Mouse (Mus musculus) kidney, adult 8-10 months (tissue): ENCODE data around the gene Ldhb.
"Not testable (repeated sequence)": the region's sequence is repeated elsewhere in the genome, so short reads cannot be mapped to it uniquely, and the experiment has no call there.

Source experiments
- DNase-seq, 2 experiments: peaks; one replicate each; pipeline ENCODE4 v3.0.0; 2022

The Ldhb gene

DNA sequence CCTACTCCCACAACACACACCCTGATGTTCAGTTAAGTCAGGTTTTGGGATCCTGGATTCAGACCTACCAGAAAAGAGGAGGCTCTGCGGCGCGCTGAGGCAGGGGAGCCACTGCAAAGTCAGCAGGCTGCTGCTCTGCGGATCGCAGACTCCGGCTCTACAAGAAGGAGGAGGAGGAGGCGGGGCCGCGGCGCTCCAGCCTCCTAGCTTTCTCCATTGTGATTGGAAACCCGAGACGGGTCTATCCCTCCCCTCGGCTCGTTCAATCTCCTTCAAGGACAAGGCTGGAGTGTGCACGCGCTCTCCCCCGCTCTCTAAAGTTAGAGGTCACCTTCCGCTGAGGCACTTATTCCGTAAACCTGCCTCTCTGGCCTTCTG lies at the start of gene Ldhb:
Ldhb (minus strand) TSS at position 173 of the 378 bp plus-strand sequence.
- DNase-seq, result peak; percentile 96 to 98

DNA sequence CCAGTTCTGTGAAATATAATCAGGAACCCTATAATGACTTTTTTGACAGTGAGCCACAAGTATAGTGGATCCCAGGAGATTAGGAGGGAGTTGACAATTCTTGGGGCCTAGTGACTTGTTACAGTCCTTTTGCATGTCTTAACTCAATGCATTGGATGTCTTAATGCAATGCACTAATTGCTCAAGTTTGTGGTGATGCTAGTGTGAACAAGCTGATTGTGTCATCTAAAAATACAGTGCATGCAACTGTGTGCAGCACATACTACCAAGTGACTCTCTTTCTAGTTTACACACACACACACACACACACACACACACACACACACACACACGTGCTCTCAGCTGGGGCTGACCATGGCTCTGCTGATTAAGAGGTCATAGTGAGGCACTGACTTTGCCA lies 48.2 kb upstream of the Ldhb start:
- DNase-seq, result no peak

DNA sequence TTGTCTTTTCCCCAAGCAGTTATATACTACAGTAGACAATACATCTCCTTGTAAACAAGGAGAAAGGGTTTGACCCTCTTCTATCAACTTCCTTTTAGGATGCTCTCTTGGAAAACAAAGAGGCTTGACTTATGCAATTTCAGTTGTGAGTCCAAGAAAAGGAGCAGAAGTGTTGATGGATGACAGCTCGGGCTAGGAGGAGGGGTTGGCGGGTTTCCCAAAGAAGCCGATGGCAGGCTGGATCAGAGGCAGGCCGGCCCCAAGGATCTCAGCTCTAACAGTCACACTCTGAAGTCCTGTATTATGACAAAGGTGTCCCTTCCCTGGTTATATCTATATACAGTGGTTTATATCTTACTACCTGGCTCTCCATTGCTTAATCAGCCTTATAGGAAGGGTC lies 43.7 kb upstream of the Ldhb start:
- no peak for DNase-seq

DNA sequence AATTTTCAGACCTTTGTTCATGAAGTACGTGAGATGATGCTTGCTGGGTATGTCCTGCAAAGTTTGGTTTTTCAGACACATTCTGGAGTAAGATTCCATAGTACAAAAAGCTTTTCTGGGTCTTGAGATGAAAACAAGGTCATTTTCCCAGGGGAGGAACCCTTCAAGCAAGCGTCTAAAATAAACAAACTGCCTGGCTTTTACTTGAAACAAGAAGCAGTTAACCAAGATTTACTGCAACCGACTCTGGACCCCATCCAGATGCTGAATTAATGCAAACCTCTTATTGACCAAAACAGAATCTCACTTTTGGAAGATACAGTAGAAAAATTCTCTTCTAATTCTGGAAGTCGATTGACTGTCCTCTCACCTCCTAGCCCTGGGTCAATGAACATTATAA lies 43.1 kb upstream of the Ldhb start:
- DNase-seq, result no peak

DNA sequence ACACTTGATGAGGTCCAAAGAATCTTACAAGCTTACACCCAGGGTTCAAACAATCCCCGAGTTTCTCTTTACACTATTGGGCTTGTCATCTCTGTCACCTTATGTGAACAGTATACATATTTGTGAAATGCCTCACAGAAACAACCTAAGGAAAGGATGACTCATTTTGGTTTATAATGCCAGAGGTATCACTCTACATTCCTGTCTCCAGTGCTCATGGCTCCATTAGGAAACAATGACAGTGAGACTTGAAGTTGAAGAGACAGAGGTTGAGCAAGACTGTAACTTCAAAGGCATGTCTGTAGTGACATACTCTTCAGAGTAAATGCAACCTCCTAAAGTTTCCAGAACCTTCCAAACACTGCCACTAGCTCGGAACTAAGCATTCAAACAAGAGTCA lies 40.6 kb upstream of the Ldhb start:
- DNase-seq, result no peak

DNA sequence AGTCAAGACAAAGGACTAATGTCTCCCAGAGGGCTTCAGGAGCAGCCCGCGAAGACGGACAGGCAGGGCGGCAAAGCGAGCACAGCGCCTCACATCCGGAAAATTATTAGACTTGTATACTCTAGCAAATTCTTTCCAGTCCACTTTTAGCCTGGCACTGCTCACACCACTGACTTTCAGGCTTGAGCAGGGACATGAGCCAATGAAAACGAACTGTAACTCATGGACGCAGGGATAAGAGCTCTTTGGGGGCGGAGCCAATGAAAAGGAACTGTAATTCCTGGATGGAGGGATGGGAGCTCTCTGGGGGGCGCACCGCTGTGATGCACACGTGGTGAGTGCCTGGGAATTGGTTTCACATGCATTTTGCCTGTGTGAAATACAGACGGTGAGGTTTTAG lies 37.4 kb upstream of the Ldhb start:
- DNase-seq, result no peak

DNA sequence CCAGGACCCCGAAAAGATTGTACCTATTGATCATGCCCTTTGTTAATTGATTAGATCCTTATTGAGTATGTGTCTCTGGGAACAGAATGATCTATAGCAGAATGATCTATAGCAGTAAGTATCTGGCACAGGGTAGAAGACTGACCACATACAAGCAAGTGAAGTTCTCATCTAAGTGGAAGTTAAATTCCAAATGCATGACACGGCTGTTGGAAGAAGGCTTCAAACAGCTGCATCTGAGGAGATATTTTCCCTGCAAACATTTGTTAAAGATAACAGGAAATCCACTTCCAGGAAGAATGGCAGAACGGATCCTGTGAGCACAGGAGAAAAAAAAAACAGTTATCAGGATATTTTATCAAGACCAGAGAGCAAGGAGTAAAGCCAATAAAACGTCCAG lies 35.9 kb upstream of the Ldhb start:
- no peak for DNase-seq

DNA sequence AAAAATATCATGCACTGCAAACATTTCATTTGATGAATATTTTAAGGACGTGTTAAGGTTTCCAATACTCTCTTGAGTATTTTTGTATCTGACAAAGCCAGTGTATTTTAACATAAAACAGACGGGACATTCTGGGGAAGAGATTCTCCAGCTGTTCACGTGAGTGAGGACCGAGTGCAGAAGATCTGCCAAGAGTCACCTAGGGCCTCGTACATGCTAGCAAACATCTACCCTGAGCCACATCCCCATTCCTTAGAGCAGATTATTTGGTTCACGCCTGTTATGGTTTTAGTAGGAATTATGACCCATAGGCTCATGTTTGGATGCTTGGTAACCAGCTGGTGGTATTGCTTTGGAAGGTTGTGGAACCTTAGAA lies 35.0 kb upstream of the Ldhb start:
- no peak for DNase-seq

DNA sequence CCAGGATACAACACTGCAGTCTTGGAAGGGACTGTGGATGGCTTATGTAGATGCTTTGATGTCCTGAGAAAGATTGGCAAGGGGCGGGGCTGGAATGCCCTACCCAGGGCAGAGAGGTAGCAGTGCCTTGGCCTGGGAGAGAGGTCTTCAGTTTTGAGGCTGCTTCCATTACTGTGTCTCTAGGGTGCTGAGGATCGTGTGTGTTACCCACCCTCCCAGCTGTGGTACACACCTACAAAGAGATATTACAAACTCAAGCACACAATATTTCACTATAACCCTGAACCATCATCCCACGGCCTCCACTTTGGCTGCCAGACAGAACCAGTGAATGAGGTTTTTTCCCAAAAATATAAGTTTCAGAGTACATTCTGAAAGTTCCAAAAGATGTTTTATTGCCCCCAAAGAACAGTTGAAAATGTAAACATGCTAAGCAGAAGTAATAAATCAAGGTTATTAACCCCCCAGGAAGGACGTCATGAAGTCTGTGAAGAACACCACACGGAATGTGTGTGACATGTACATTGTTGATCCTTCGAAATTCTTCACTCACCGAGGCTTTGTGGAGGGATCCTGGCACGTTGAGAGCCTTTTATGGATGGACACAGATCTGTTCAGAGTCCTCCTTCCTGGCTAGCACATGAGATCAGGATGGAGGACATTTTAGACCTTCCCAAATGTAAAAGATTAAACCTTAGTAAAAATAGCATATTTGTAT lies 34.5 kb upstream of the Ldhb start:
- DNase-seq, result no peak

DNA sequence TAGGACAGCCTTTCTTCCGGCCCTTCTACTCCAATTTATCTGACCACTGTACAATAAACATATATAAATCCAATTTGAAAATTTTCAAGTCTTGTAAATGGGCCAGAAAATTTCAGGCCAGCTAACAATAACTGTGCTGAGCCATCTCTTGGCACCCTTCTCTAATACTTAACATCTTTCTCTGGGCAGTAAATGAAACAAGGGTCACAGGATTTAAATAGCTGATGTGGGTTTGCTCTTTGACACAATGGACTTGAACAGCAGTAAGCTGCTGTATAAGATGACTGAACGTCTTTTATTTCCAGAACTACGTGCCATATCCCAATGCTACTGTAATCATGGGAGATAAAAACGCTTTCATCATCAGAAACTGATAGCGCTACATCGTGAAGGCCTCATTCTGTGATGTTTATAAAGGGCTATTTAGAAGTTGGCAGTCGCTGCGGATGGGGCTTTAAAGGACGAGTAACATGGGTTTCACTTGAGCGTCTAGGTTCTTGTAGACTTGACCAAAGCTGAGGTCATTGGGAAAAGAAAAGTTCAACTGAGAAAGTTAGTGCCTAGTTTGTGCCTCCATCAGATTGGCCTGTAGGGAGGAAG lies 32.9 kb upstream of the Ldhb start:
- no peak for DNase-seq

DNA sequence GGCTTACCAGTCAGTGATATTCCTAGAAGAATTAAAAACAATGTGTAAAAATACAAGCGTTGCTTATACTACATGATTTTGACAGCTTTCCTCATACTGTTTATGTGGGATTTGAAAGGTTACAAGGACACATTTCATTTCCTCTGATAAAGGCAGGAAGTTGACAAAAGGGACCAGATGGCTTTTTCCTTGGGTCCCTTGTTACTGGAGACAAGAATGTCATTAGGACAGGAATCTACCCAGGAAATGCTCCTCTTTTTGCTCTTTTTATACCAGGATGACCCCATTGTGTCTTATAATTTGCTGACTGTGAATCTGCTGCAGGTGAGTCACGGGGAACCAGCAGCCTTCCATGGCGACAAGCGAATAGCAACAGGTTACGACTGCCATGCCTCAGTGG lies 32.4 kb upstream of the Ldhb start:
- no peak for DNase-seq

DNA sequence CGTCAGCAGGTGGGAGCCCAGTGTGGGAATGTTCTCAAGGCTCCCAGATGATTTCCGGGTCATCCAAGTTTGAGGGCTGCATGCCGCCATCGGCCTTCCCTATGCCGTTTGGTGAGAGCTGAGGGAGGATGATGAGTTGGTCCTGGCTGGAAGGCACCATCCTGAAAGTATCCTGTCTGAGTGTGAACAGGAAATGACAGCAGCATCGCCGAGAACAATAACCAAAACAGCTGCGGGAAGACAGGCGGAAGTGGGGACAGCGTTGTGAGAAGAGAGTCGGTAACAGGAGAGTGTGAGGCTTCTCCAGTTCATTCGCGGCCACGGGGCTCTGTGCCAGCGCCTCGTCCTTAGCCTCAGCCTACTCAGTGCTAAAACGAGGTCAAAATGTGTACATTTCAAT lies 30.7 kb upstream of the Ldhb start:
- peak; percentile 62 to 74 for DNase-seq

DNA sequence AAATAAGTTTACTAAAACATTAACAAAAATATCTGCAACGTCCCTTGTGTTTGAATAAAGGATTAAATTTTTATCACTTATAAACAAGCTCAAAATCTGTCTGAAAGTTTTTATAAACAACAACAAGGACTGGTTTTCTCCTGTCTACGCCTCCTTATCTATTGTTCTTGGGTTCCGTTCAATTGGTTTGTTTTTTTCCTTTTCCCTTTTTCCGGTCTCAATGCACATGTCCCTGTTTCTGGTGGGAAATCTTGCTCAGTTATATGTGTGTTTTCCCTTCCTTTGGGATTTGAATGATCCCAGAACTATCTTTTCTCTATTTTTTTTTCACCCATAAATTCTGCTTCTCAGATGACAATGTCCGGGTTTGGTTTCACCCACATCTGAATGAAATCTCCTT lies 25.7 kb upstream of the Ldhb start:
- DNase-seq, result no peak

DNA sequence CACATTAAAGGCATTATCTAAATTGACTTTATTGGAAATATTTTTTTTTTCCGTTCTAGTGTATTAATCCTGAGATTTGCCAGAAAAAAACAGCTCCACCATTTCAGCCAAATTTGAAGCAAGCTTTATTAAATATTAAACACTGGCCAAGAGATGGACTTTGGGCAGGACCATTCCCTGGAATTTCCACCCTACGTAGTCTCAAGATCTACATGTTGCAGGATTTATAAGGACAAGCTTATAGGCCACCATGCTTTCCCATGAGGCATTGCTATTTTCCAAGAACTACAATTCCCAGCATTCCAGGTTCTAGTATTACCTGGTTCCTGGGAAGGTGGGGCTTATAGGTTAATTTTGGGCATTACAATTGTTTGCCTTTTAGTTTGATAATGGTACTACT lies 24.9 kb upstream of the Ldhb start:
- peak in 1 of 2 experiments; percentile 37 for DNase-seq

DNA sequence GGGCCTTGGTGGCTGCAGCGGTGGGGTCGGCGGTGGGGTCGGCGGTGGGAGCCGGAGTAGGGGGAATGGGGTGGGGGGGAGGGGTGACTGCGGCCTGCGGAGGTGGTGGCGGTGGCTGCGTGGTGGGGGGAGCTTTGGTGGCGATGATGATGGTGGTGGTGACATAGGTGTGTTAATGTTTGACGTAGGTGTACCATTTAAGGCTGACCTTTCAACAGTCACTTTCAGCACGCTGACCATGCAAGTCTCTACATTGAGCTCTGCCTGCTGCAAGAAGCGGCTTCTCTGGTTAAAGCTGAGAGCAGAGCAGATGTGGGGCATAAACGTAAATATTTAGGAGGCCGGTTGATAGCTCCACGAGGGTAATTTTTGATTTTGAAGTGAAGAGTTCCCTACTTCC lies 24.4 kb upstream of the Ldhb start:
- peak; percentile 48 to 50 for DNase-seq

DNA sequence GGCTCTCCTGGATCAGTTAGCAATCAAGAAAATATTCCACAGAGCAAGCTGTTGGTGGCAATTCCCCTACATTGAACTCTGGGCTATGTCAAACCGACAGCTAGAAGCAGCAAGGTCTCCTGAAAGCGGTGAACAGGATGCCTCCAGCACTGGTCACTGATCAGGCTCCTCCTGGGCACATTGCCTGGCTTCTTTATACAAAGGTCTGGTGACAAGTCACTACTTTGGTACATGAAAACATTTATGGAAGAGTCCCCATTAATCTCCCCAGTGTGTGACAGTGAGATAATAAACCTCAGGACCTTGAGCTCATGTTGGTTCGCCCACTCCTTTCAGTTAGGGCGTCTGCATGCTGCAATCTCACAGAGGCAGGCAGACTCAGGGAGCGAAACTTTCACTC lies 22.6 kb upstream of the Ldhb start:
- no peak for DNase-seq

DNA sequence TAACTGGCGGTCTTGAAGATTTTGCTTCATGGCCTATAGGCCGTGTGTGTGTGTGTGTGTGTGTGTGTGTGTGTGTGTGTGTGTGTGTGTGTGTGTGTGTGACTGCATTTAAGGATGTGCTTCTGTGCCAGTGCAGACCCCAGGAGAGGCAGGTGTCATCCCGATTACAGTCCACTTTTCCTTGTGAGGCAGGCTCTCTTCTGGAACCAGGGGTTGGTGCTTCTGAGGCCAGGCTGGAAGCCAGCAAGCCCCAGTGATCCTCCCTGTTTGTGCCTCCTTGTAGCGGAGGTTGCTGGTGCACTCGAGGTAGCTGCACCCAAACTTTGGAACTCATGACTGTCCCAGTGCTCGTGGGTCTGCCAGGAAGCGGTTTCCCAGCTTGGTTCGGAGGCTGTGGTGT lies 21.9 kb upstream of the Ldhb start:
- DNase-seq, result no peak

DNA sequence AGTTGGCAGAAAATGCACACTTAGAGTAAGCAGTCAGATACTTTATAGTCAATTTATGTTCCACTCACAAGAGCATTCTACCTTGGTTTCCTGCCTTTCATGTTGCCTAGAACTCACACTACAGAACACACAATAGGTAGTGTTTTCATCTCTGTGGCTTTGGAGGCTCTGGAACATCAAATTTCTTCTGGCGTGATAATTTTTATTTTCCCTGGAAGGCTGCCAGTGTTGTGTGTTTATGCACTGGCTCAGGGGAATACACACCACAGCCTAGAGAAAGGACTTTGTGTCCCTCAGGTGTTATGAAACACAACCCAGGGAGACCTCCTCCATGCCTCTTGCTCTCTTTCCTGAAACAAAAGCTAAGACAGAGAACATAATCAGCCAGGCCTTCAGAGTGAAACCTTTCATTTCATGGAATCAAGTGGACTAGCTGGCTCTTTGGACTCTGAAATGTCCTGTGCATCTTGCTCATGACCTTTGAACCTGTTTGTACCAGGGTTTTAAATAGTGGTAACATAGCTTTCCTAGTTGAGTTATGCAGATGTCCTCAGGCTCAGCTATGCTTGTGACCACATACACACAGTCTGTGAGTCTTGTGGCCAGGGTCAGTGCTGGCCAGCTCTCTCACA lies 20.3 kb upstream of the Ldhb start:
- peak; percentile 62 to 80 for DNase-seq

DNA sequence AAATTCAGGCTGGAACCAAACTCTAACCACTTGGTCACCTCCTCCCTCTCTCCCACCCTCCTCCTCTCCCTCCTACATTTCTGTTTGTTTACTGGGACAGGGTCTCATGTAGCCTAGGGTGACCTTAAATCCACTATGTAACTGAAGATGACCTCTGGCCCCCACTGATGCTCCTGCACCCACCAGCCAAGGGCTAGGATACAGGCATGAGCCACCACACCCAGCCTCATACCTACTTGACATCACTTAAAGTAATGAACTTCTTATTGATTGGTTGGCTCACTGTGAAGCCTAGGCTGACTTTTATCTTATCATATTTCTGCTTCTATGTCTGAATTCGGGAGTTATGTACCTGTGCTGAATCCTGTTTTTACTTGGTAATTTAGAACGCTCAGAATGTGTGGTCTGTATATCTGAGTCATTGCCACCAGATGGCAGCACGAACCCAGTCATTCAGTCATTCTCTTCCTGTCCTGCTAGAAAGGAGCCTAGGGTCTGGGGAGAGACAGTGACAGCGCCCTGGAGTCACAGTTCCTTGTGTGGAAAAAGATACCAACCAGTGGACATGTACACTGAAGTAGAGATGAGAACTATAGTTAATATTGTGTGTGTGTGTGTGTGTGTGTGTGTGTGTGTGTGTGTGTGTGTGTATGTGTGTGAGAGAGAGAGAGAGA lies 17.0 kb upstream of the Ldhb start:
- DNase-seq, result peak in 1 of 2 experiments; percentile 76

DNA sequence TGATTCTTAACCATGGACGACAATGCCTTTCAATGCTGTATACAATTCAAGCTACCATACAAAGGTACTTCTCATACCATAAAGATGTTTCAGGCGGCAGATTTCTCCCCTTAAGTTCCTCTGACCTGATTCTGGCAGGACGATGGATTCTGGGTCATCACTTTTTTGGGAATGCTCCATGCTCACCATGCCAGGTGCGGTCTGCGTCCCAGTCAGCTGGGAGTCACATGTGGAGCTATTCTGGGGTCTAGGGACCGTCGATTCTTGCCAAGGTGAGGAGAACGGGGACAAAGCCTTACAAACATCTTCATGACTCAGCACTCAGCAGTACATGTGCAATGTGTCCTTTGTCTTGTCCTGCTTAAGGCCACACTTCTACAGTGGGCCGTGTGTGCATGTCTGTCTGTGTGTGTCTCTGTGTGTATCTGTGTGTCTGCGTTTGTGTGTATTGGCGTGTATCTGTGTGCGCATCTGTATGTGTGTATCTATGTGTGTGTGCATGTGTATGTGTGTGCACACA lies 13.9 kb upstream of the Ldhb start:
- DNase-seq, result no peak

DNA sequence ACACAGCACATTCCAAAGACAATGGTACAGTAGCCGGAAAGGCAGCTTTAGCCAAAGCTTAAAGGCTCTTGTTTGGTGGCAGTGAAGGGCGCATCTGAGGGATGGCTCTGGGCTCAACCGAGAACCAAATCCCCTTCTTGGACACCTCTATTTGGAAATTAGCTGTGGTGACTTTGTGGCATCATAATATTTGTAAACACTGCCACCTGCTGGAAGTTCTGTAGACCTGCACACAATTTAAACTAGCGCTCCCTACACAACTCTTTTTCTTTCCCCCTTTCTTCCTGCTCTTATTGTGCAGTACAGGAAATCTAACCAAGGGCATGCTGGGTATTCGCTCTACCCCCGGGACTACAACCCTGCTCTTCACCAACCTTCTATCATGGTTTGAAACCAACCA lies 11.4 kb upstream of the Ldhb start:
- no peak for DNase-seq

DNA sequence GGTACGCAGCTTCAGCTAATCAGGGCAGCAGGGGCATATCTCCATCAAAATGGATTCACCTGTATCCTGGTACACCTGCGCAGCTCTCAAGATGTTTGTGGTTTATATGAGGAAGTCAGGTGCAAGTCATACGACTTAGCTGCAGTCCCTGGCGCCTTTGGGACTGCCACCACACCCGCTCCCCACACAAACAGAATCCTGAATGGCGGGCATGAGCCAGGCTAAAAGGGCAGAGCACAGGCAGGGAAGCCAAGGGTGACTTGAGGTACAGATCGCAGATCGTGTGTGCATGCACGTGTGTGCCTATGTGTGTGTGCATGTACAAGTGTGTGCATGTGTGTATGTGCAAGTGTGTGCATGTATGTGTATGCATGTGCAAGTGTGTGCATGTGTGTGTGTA lies 7.6 kb upstream of the Ldhb start:
- not testable (repeated sequence) for DNase-seq

DNA sequence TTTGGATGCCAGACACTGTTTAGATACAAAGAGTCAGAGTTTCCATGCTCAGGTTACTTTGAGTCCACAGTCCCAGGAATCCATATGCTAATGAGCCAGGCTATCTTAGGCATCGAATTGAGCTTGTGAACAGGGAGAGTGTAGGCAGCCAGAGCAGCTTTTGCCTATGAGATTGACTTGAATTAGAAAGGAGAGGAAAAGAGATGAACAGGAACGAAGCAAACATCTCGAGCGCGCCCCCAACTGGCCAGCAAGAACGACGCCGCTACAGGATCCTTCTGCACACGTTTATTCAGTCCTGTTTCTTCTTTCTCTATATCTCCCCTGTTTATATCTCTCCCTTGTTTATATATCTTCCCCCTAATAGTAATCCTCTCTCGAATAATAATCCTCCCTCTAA lies 7.2 kb upstream of the Ldhb start:
- DNase-seq, result peak in 1 of 2 experiments; percentile 66

DNA sequence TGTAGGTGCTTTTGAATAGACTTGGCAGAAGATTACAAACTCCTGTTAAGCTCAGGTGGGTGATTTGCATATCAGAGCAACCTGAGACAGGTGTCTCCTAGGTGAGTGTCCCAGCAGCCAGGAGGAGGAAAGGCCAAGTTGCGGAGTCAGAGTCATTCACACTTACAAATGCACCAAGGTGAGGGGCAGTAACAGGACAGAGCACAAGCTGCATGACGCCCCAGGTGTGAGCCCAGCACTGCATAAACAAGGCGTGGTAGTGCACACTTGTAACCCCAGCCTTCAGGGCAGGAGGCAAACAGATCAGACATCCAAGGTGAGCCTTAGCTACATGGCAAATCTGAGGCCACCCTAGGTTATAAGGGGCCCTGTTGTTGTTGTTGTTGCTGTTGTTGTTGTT lies 5.1 kb upstream of the Ldhb start:
- no peak for DNase-seq
